Mouse (Mus musculus) 3134 (cell line): ENCODE measurements at regions not wholly inside any gene's neighbourhood (a gene's known extent, or its start where the extent isn't known, plus 50 kb on each side); places are given as distances from the start of the nearest gene placed in this dataset.

ENCODE experiments used
- DNase-seq: peaks from one replicate; pipeline ENCODE4 v3.0.0-alpha.2; 2011; ENCODE audit warnings: low spot score; ENCODE audit not compliant: insufficient read length; ENCODE audit errors: extremely low read depth

- no peak for DNase-seq
Measured at GRCm38 (mm10) chr13:26594313-26594712, 175.7 kb downstream of the Hdgfl1 start.

GRCm38 (mm10) chr13:26593750-26594149, 176.2 kb downstream of the Hdgfl1 start:
- no peak for DNase-seq

- DNase-seq = no peak
Measured at GRCm38 (mm10) chr13:26575890-26576543, 193.9 kb downstream of the Hdgfl1 start.

- no peak for DNase-seq
Measured at GRCm38 (mm10) chr13:26569422-26569821, 200.5 kb downstream of the Hdgfl1 start.

- no peak for DNase-seq
Measured at GRCm38 (mm10) chr13:26564941-26565862, 204.8 kb downstream of the Hdgfl1 start.

- peak; percentile 1 for DNase-seq
Measured at GRCm38 (mm10) chr13:26558366-26558765, 211.6 kb downstream of the Hdgfl1 start.

- no peak for DNase-seq
Measured at GRCm38 (mm10) chr13:26554266-26554665, 215.7 kb downstream of the Hdgfl1 start.

GRCm38 (mm10) chr13:26552122-26552521, 217.8 kb downstream of the Hdgfl1 start:
- DNase-seq = no peak

GRCm38 (mm10) chr13:26538928-26539327, 231.0 kb downstream of the Hdgfl1 start:
- no peak for DNase-seq

GRCm38 (mm10) chr13:26536575-26536974, 233.4 kb downstream of the Hdgfl1 start:
- DNase-seq = no peak

GRCm38 (mm10) chr13:26532761-26533160, 237.2 kb downstream of the Hdgfl1 start:
- DNase-seq = no peak

- no peak for DNase-seq
Measured at GRCm38 (mm10) chr13:26519054-26519453, 250.9 kb downstream of the Hdgfl1 start.

GRCm38 (mm10) chr13:26518425-26518824, 251.5 kb downstream of the Hdgfl1 start:
- DNase-seq = no peak

- DNase-seq = no peak
Measured at GRCm38 (mm10) chr13:26517646-26518045, 252.3 kb downstream of the Hdgfl1 start.

- DNase-seq = no peak
Measured at GRCm38 (mm10) chr13:26510448-26510847, 259.5 kb downstream of the Hdgfl1 start.

GRCm38 (mm10) chr13:26509841-26510240, 260.1 kb downstream of the Hdgfl1 start:
- no peak for DNase-seq

- no peak for DNase-seq
Measured at GRCm38 (mm10) chr13:26503744-26504143, 266.2 kb downstream of the Hdgfl1 start.

GRCm38 (mm10) chr13:26497086-26497485, 272.9 kb downstream of the Hdgfl1 start:
- DNase-seq = no peak

GRCm38 (mm10) chr13:26495871-26496270, 274.1 kb downstream of the Hdgfl1 start:
- no peak for DNase-seq

- DNase-seq = no peak
Measured at GRCm38 (mm10) chr13:26469343-26469742, 300.6 kb downstream of the Hdgfl1 start.

GRCm38 (mm10) chr13:26467526-26467925, 302.4 kb downstream of the Hdgfl1 start:
- DNase-seq = no peak

- no peak for DNase-seq
Measured at GRCm38 (mm10) chr13:26464523-26464922, 305.4 kb downstream of the Hdgfl1 start.
